Mouse (Mus musculus): ENCODE measurements around the gene Olfr727.

The Olfr727 gene

GRCm38 (mm10) chr14:50122886-50123285, at the start of gene Olfr727:
Gene Olfr727, plus strand, starts transcription at chr14:50123186.
- DNase-seq (ENCODE audit: low spot score), result no peak

GRCm38 (mm10) chr14:50090853-50091252, 32.1 kb upstream of the Olfr727 start, which contains the start of gene Olfr726:
Gene Olfr726, minus strand, starts transcription at chr14:50090953.
- no peak for DNase-seq (ENCODE audit: low spot score)

GRCm38 (mm10) chr14:50142580-50142979, 19.6 kb downstream of the Olfr727 start, which contains the start of gene Olfr728:
Gene Olfr728, minus strand, starts transcription at chr14:50142680.
- no peak for DNase-seq (ENCODE audit: low spot score)

- no peak for DNase-seq (ENCODE audit: low spot score)
Observed at GRCm38 (mm10) chr14:50152810-50153209, 29.8 kb downstream of the Olfr727 start, which contains the start of gene Olfr729. Gene Olfr729, minus strand, starts transcription at chr14:50152910.
